In the genomic region with DNA sequence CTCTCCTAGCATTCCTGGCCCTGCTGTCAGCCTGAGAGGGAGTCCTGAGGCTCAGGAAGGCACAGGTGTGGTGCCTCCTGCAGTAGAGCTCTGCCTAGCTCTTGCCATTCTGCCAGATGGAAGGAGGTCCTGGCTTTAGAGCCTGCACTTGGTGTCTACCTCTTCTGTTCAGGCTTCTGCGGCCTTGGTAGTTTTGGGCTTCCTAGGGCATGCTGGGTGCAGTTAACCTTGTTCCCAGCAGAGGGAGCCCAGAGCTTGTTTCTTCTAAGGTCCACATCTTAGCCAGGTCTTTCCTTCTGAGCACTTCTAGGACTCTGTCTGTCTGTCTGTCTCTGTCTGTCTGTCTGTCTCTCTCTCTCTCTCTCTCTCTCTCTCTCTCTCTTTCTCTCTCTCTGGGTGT, we compare ENCODE assay signal across 9 mouse cellular contexts. TPM values are rescaled to one million over a fixed set of nuclear protein-coding genes. Genes with fewer than 3 reads are reported as not detected.
A peak's percentile ranks its signal among the peaks of the same experiment; 100 is the strongest.
DNase-seq lines count a peak whose midpoint lies in the region; ATAC-seq and TF ChIP-seq lines count a peak whose summit lies in the region.
"Had no signal": no experiment of that assay in that cellular context is flagged by ENCODE, and none has a peak within 500 bp of the region (broad histone marks: within the 10 kb centered on the region; RNA-seq: fewer than 3 reads in every experiment).

No protein-coding gene starts in this region.

- H3K4me1 ChIP-seq in embryonic facial prominence, embryonic 10.5 days, result no peaks in the 10 kb centered on the region
- no peaks in the 10 kb centered on the region for H3K4me1 ChIP-seq in kidney, postnatal 0 days (replicated peaks; ENCODE audit: insufficient read depth, low read length)
- H3K4me1 ChIP-seq: limb, embryonic 12.5 days had no signal

- ATAC-seq in cerebellum, adult (ENCODE audit: insufficient number of reproducible peaks, low FRiP score, low TSS enrichment), result no peak
- no peak for ATAC-seq in kidney, postnatal 0 days (replicated peaks; ENCODE audit: low FRiP score, low read depth)

- peak; percentile 35 for DNase-seq in cerebellum, adult 11 months
- DNase-seq in 416B (ENCODE audit: low read depth), result peak; percentile 79
- peak; percentile 74 for DNase-seq in adrenal gland, postnatal 14 days
- peak; percentile 62 for DNase-seq in embryonic facial prominence, embryonic 10.5 days (ENCODE audit: low spot score)
- peak; percentile 78 for DNase-seq in kidney, postnatal 0 days (ENCODE audit: low spot score)
- DNase-seq in lung, adult 18-20 months, result peak; percentile 16 to 45
- DNase-seq in right cerebral cortex, adult 2 months (ENCODE audit: low spot score in 2 of 2), result peak; percentile 73 to 83

- no peak overlapping the region for H3K4me2 ChIP-seq in kidney, postnatal 0 days (ENCODE audit: low read length)
- H3K4me2 ChIP-seq: limb, embryonic 12.5 days had no signal

- WGBS in embryonic facial prominence, embryonic 10.5 days, result 57% methylated on average over 1 of the region's 1 CpGs
- 57% methylated on average over 1 of the region's 1 CpGs for WGBS in kidney, postnatal 0 days

- H3K36me3 ChIP-seq in embryonic facial prominence, embryonic 10.5 days (replicated peaks), result peaks cover 99% of the 10 kb centered on the region
- H3K36me3 ChIP-seq in kidney, postnatal 0 days (ENCODE audit: insufficient read depth, low read length), result peaks cover 44% of the 10 kb centered on the region

- H3K27me3 ChIP-seq in embryonic facial prominence, embryonic 10.5 days (replicated peaks; ENCODE audit: low read depth, poor library complexity, severe bottlenecking), result no peaks in the 10 kb centered on the region
- H3K27me3 ChIP-seq in kidney, postnatal 0 days (ENCODE audit: insufficient read depth, low read length), result no peaks in the 10 kb centered on the region
- H3K27me3 ChIP-seq: limb, embryonic 12.5 days had no signal

- no peaks in the 10 kb centered on the region for H3K9me3 ChIP-seq in embryonic facial prominence, embryonic 10.5 days
- no peaks in the 10 kb centered on the region for H3K9me3 ChIP-seq in kidney, postnatal 0 days (replicated peaks; ENCODE audit: low read length)
- H3K9me3 ChIP-seq: limb, embryonic 12.5 days had no signal

- H3K27ac ChIP-seq in embryonic facial prominence, embryonic 10.5 days (replicated peaks), result no peak overlapping the region
- H3K27ac ChIP-seq in kidney, postnatal 0 days, result no peak overlapping the region
- H3K27ac ChIP-seq: limb, embryonic 12.5 days had no signal

- H3K9ac ChIP-seq in kidney, postnatal 0 days (ENCODE audit: low read depth, low read length), result no peak overlapping the region
- H3K9ac ChIP-seq: limb, embryonic 12.5 days had no signal

- no peak overlapping the region for H3K4me3 ChIP-seq in embryonic facial prominence, embryonic 10.5 days
- no peak overlapping the region for H3K4me3 ChIP-seq in kidney, postnatal 0 days (replicated peaks; ENCODE audit: low read depth, low read length)
- H3K4me3 ChIP-seq: limb, embryonic 12.5 days had no signal

- peak; percentile 80 for TF ChIP-seq CTCF in kidney, postnatal 0 days (IDR thresholded peaks at IDR 0.05; ENCODE audit: low read depth)

RNA-seq across cellular contexts. Expression of a gene that starts 20.9 kb away (rescaled TPM):
- 29.9 and 34.6 TPM in 2 replicates for total RNA-seq in adrenal gland, postnatal 14 days (2021)
- 52.1 and 52.9 TPM in 2 replicates for polyA plus RNA-seq in embryonic facial prominence, embryonic 10.5 days (2016; fragmentation: Nextera tagmentation; extraction: Ambion mirVana)
- 27.3 and 29.8 TPM in 2 replicates for polyA plus RNA-seq in kidney, postnatal 0 days (2015; fragmentation: Nextera tagmentation; extraction: Ambion mirVana)

RNA-seq across cellular contexts. Expression of a gene that starts 31.8 kb away (rescaled TPM):
- total RNA-seq in adrenal gland, postnatal 14 days (2021), result 1.8 and 2.8 TPM in 2 replicates
- polyA plus RNA-seq in embryonic facial prominence, embryonic 10.5 days (2016; fragmentation: Nextera tagmentation; extraction: Ambion mirVana), result 0.14 and 0.25 TPM in 2 replicates
- 0.08 and 0.11 TPM in 2 replicates for polyA plus RNA-seq in kidney, postnatal 0 days (2015; fragmentation: Nextera tagmentation; extraction: Ambion mirVana)

RNA-seq across cellular contexts. Expression of a gene that starts 42.3 kb away (rescaled TPM):
- 23.1 and 41.1 TPM in 2 replicates for total RNA-seq in adrenal gland, postnatal 14 days (2021)
- polyA plus RNA-seq in embryonic facial prominence, embryonic 10.5 days (2016; fragmentation: Nextera tagmentation; extraction: Ambion mirVana), result 88.1 and 91.7 TPM in 2 replicates
- polyA plus RNA-seq in kidney, postnatal 0 days (2015; fragmentation: Nextera tagmentation; extraction: Ambion mirVana), result 82.0 and 90.8 TPM in 2 replicates
